In genomic region chr2:33130141-33130525, GRCm38 (mm10) we compare ENCODE assay signal across 8 mouse cellular contexts. TPM values are rescaled to one million over a fixed set of nuclear protein-coding genes. Genes with fewer than 3 reads are reported as not detected.
DNase-seq lines count a peak whose midpoint lies in the region; ATAC-seq and TF ChIP-seq lines count a peak whose summit lies in the region.

No protein-coding gene starts in this region.

- ATAC-seq in heart, embryonic 14.5 days (ENCODE audit: insufficient number of reproducible peaks, insufficient read depth, low FRiP score, low read depth) = peak; percentile 25
- peak; percentile 68 for ATAC-seq in forebrain, embryonic 11.5 days (replicated peaks; ENCODE audit: low FRiP score)
- ATAC-seq in liver, embryonic 13.5 days (ENCODE audit: low read depth) = peak; percentile 3

- H3K9ac ChIP-seq in heart, embryonic 14.5 days (ENCODE audit: low read length) = peak overlapping the region; percentile 82
- H3K9ac ChIP-seq in MEL (ENCODE audit: control insufficient read depth, low read depth, low read length, poor library complexity, severe bottlenecking) = peak overlapping the region; percentile 62
- H3K9ac ChIP-seq in forebrain, embryonic 11.5 days (ENCODE audit: low read length) = peak overlapping the region; percentile 68
- H3K9ac ChIP-seq in liver, embryonic 13.5 days = peak overlapping the region; percentile 70

- intact Hi-C loops in heart, postnatal 25 days (cut with DNase I) = loop anchor here (5.0 kb wide), 2 partner anchors 108 to 138 kb away; no protein-coding TSS in a partner anchor

- no peaks in the 10 kb centered on the region for H3K36me3 ChIP-seq in heart, embryonic 14.5 days (ENCODE audit: control insufficient read depth, insufficient read depth, low read length)
- H3K36me3 ChIP-seq in MEL (ENCODE audit: control insufficient read depth in 1 of 2, insufficient read depth in 2 of 2, low read length in 2 of 2) = peaks cover 0 to 5% of the 10 kb centered on the region in 2 experiments; a peak in 1 of 4 replicates
- no peaks in the 10 kb centered on the region for H3K36me3 ChIP-seq in forebrain, embryonic 11.5 days (ENCODE audit: control insufficient read depth, insufficient read depth, low read length)
- H3K36me3 ChIP-seq in liver, embryonic 13.5 days = no peaks in the 10 kb centered on the region

- no peaks in the 10 kb centered on the region for H3K9me3 ChIP-seq in heart, embryonic 14.5 days (ENCODE audit: control insufficient read depth, low read length)
- no peaks in the 10 kb centered on the region for H3K9me3 ChIP-seq in MEL (replicated peaks; ENCODE audit: insufficient read depth, low read length)
- no peaks in the 10 kb centered on the region for H3K9me3 ChIP-seq in forebrain, embryonic 11.5 days (ENCODE audit: control insufficient read depth, low read length)
- H3K9me3 ChIP-seq in liver, embryonic 13.5 days (replicated peaks) = no peaks in the 10 kb centered on the region

- H3K4me3 ChIP-seq in heart, embryonic 14.5 days (ENCODE audit: control insufficient read depth in 1 of 2, insufficient read depth in 1 of 2, low read depth in 1 of 2, low read length in 2 of 2) = peak overlapping the region; percentile 57 to 76
- peak overlapping the region; percentile 53 to 90 for H3K4me3 ChIP-seq in MEL (ENCODE audit: control insufficient read depth in 1 of 2, insufficient read depth in 1 of 2, low read depth in 2 of 2, low read length in 2 of 2)
- peak overlapping the region; percentile 62 for H3K4me3 ChIP-seq in forebrain, embryonic 11.5 days (ENCODE audit: low read depth, low read length)
- H3K4me3 ChIP-seq in liver, embryonic 13.5 days (replicated peaks) = peak overlapping the region; percentile 68

- H3K79me2 ChIP-seq in MEL (ENCODE audit: control insufficient read depth, insufficient read depth, low read length, poor library complexity) = no peaks in the 10 kb centered on the region

- TF ChIP-seq RAD21 in MEL (IDR thresholded peaks at IDR 0.05; ENCODE audit: low read depth, low read length) = no peak

- no peak for DNase-seq in heart, postnatal 25 days (ENCODE audit: low spot score)
- DNase-seq in MEL (ENCODE audit: low read depth, low spot score) = no peak
- no peak for DNase-seq in forebrain, embryonic 11.5 days (ENCODE audit: low spot score)
- DNase-seq in liver, embryonic 13.5 days = no peak
- DNase-seq in right cerebral cortex, postnatal 14 days = no peak
- no peak for DNase-seq in right cerebral cortex, postnatal 36 days (ENCODE audit: low spot score in 2 of 2)
- DNase-seq in yolk sac, embryonic 10.5 days (ENCODE audit: low spot score) = no peak

- H3K27ac ChIP-seq in heart, embryonic 14.5 days (replicated peaks in 1 of 2; ENCODE audit: control insufficient read depth in 1 of 2, insufficient read depth in 1 of 2, low read depth in 2 of 2, low read length in 2 of 2) = peak overlapping the region in 1 of 2 experiments; percentile 59; a peak in 2 of 4 replicates
- H3K27ac ChIP-seq in MEL (ENCODE audit: control insufficient read depth, low read depth, low read length) = no peak overlapping the region
- no peak overlapping the region for H3K27ac ChIP-seq in forebrain, embryonic 11.5 days (ENCODE audit: low read depth, low read length)
- no peak overlapping the region for H3K27ac ChIP-seq in liver, embryonic 13.5 days

- H3K4me1 ChIP-seq in heart, embryonic 14.5 days (ENCODE audit: control insufficient read depth in 2 of 2, insufficient read depth in 2 of 2, low read length in 2 of 2) = peaks cover 6 to 13% of the 10 kb centered on the region in 2 experiments; a peak in 3 of 4 replicates
- peaks cover 4 to 14% of the 10 kb centered on the region in 2 experiments for H3K4me1 ChIP-seq in MEL (ENCODE audit: control insufficient read depth in 1 of 2, insufficient read depth in 2 of 2, low read length in 2 of 2)
- H3K4me1 ChIP-seq in forebrain, embryonic 11.5 days (replicated peaks; ENCODE audit: control insufficient read depth, insufficient read depth, low read length) = peaks cover 3% of the 10 kb centered on the region; the same call in 1 of the 2 replicates
- H3K4me1 ChIP-seq in liver, embryonic 13.5 days (replicated peaks) = peaks cover 28% of the 10 kb centered on the region

- H3K27me3 ChIP-seq in heart, embryonic 14.5 days (ENCODE audit: control insufficient read depth, insufficient read depth, low read length) = peaks cover 7% of the 10 kb centered on the region; the same call in 1 of the 2 replicates
- no peaks in the 10 kb centered on the region for H3K27me3 ChIP-seq in MEL (ENCODE audit: control insufficient read depth in 1 of 2, insufficient read depth in 2 of 2, low read length in 2 of 2)
- peaks cover 9% of the 10 kb centered on the region; the same call in 1 of the 2 replicates for H3K27me3 ChIP-seq in forebrain, embryonic 11.5 days (ENCODE audit: control insufficient read depth, insufficient read depth, low read length)
- H3K27me3 ChIP-seq in liver, embryonic 13.5 days = peaks cover 43% of the 10 kb centered on the region

- 0 out of 4 replicates have a peak, but pooled peaks of 1 of the 2 experiments have one; percentile 35 for TF ChIP-seq POLR2A in MEL (IDR thresholded peaks at IDR 0.05; ENCODE audit: control insufficient read depth in 1 of 2, insufficient read depth in 1 of 2, low read depth in 1 of 2, low read length in 2 of 2, poor library complexity in 1 of 2)

- WGBS in heart, embryonic 14.5 days = 0% methylated on average over 33 of the region's 33 CpGs
- under 1% methylated on average over 31 of the region's 33 CpGs for WGBS in forebrain, embryonic 11.5 days
- WGBS in liver, embryonic 13.5 days (ENCODE audit: insufficient replicate concordance) = under 1% methylated on average over 33 of the region's 33 CpGs

- peak overlapping the region; percentile 91 for H3K4me2 ChIP-seq in heart, embryonic 14.5 days (ENCODE audit: low read length)
- H3K4me2 ChIP-seq in forebrain, embryonic 11.5 days (ENCODE audit: low read depth, low read length, severe bottlenecking) = peak overlapping the region; percentile 96
- H3K4me2 ChIP-seq in liver, embryonic 13.5 days = peak overlapping the region; percentile 94

- TF ChIP-seq CTCF in MEL (IDR thresholded peaks at IDR 0.05 in 2 of 3, conservative IDR thresholded peaks at IDR 0.05 in 1 of 3; ENCODE audit: control insufficient read depth in 1 of 3, insufficient read depth in 1 of 3, low read depth in 2 of 3, low read length in 3 of 3, poor library complexity in 1 of 3, severe bottlenecking in 1 of 3) = no peak

- TF ChIP-seq EP300 in MEL (IDR thresholded peaks at IDR 0.05; ENCODE audit: low read depth in 1 of 2, low read length in 2 of 2) = no peak

TF ChIP-seq in MEL, 35 proteins besides CTCF, POLR2A, EP300 and RAD21:
- TF ChIP-seq MXI1 (IDR thresholded peaks at IDR 0.05; ENCODE audit: low read depth, low read length) = no peak
- TF ChIP-seq JUND (IDR thresholded peaks at IDR 0.05; ENCODE audit: low read depth, low read length) = no peak
- TF ChIP-seq MYC (IDR thresholded peaks at IDR 0.05; ENCODE audit: low read depth, low read length) = no peak
- TF ChIP-seq HCFC1 (IDR thresholded peaks at IDR 0.05; ENCODE audit: low read depth, low read length) = no peak
- no peak for TF ChIP-seq TBP (IDR thresholded peaks at IDR 0.05; ENCODE audit: low read depth, low read length)
- no peak for TF ChIP-seq USF2 (IDR thresholded peaks at IDR 0.05; ENCODE audit: borderline replicate concordance in 1 of 2, insufficient read depth in 1 of 2, low read depth in 1 of 2, low read length in 2 of 2)
- no peak for TF ChIP-seq ZC3H11A (IDR thresholded peaks at IDR 0.05; ENCODE audit: low read depth, low read length)
- no peak for TF ChIP-seq MAFK (IDR thresholded peaks at IDR 0.05; ENCODE audit: borderline replicate concordance, low read depth, low read length)
- no peak for TF ChIP-seq USF1 (IDR thresholded peaks at IDR 0.05; ENCODE audit: low read depth, low read length)
- no peak for TF ChIP-seq POLR2AphosphoS2 (IDR thresholded peaks at IDR 0.05; ENCODE audit: low read length)
- no peak for TF ChIP-seq ZNF384 (IDR thresholded peaks at IDR 0.05; ENCODE audit: low read depth, low read length)
- no peak for TF ChIP-seq ZMIZ1 (IDR thresholded peaks at IDR 0.05; ENCODE audit: low read depth, low read length)
- no peak for TF ChIP-seq MYB (IDR thresholded peaks at IDR 0.05; ENCODE audit: low read depth, low read length)
- TF ChIP-seq NELFE (IDR thresholded peaks at IDR 0.05; ENCODE audit: low read depth, low read length) = no peak
- TF ChIP-seq SIN3A (IDR thresholded peaks at IDR 0.05; ENCODE audit: low read length) = no peak
- no peak for TF ChIP-seq E2F4 (IDR thresholded peaks at IDR 0.05; ENCODE audit: borderline replicate concordance, low read depth, low read length)

RNA-seq across cellular contexts. Expression of gene Garnl3, which starts 1.3 kb away (rescaled TPM):
- 9.0 and 11.0 TPM in 2 replicates for polyA plus RNA-seq in heart, embryonic 14.5 days (2014; fragmentation: Nextera tagmentation; extraction: Ambion mirVana)
- 1 to 10 TPM; 3.0 to 3.3 TPM for total RNA-seq in heart, postnatal 25 days (2021)
- total RNA-seq in MEL (2012; rRNA removed) = 0.92 and 1.5 TPM in 2 replicates
- 1 to 10 TPM in 1 of 2 experiments, not detected in 1; 2.3 TPM for polyA plus RNA-seq in MEL (2012; ENCODE audit: insufficient read depth in 1 of 2, insufficient read length in 2 of 2, low read depth in 1 of 2, low replicate concordance in 2 of 2, missing spikeins in 1 of 2)
- 9.7 and 12.9 TPM in 2 replicates for polyA plus RNA-seq in forebrain, embryonic 11.5 days (2014; fragmentation: Nextera tagmentation; extraction: Ambion mirVana)
- 1.2 and 1.4 TPM in 2 replicates for polyA plus RNA-seq in liver, embryonic 13.5 days (2015; fragmentation: Nextera tagmentation; extraction: Ambion mirVana)

Comparison
In these comparisons a context has a peak if more than half of its experiments do, and no peak if none do; other contexts are left out.
1. ATAC-seq: peak in every context shown above with its lines; median percentile 68 in forebrain, embryonic 11.5 days; 25 in heart, embryonic 14.5 days; 3 in liver, embryonic 13.5 days.